Mouse (Mus musculus): ENCODE measurements around the gene Rps16.

Gene Rps16

GRCm38 (mm10) chr7:28347746-28348145 lies 2.7 kb upstream of the Rps16 start:
- DNase-seq (ENCODE audit: low spot score): peak; percentile 78

- no peak for DNase-seq (ENCODE audit: low spot score)
Observed at GRCm38 (mm10) chr7:28348601-28349000, 1.9 kb upstream of the Rps16 start.

- DNase-seq (ENCODE audit: low spot score): no peak
Observed at GRCm38 (mm10) chr7:28351676-28352191, 1.3 kb downstream of the Rps16 start.

- no peak for DNase-seq (ENCODE audit: low spot score)
Observed at GRCm38 (mm10) chr7:28353267-28353666, 2.8 kb downstream of the Rps16 start.

- no peak for DNase-seq (ENCODE audit: low spot score)
Observed at GRCm38 (mm10) chr7:28354113-28354581, 3.7 kb downstream of the Rps16 start.

GRCm38 (mm10) chr7:28354596-28354995 lies 4.1 kb downstream of the Rps16 start:
- no peak for DNase-seq (ENCODE audit: low spot score)

GRCm38 (mm10) chr7:28355221-28355620 lies 4.8 kb downstream of the Rps16 start:
- no peak for DNase-seq (ENCODE audit: low spot score)

GRCm38 (mm10) chr7:28356981-28357380 lies 6.5 kb downstream of the Rps16 start:
- DNase-seq (ENCODE audit: low spot score): peak; percentile 61

- no peak for DNase-seq (ENCODE audit: low spot score)
Observed at GRCm38 (mm10) chr7:28357984-28358383, 7.5 kb downstream of the Rps16 start.

GRCm38 (mm10) chr7:28358431-28358830 lies 8.0 kb downstream of the Rps16 start:
- no peak for DNase-seq (ENCODE audit: low spot score)

- no peak for DNase-seq (ENCODE audit: low spot score)
Observed at GRCm38 (mm10) chr7:28359854-28360253, 9.4 kb downstream of the Rps16 start.

- no peak for DNase-seq (ENCODE audit: low spot score)
Observed at GRCm38 (mm10) chr7:28360291-28360690, 9.8 kb downstream of the Rps16 start.

- no peak for DNase-seq (ENCODE audit: low spot score)
Observed at GRCm38 (mm10) chr7:28361647-28362341, 11.3 kb downstream of the Rps16 start.

GRCm38 (mm10) chr7:28362441-28363060 lies 12.1 kb downstream of the Rps16 start:
- no peak for DNase-seq (ENCODE audit: low spot score)

GRCm38 (mm10) chr7:28367663-28368275 lies 17.3 kb downstream of the Rps16 start:
- no peak for DNase-seq (ENCODE audit: low spot score)

GRCm38 (mm10) chr7:28368276-28368920 lies 17.9 kb downstream of the Rps16 start:
- no peak for DNase-seq (ENCODE audit: low spot score)

GRCm38 (mm10) chr7:28370051-28370450 lies 19.6 kb downstream of the Rps16 start:
- no peak for DNase-seq (ENCODE audit: low spot score)

- no peak for DNase-seq (ENCODE audit: low spot score)
Observed at GRCm38 (mm10) chr7:28370977-28371513, 20.6 kb downstream of the Rps16 start.

GRCm38 (mm10) chr7:28371514-28371989 lies 21.1 kb downstream of the Rps16 start:
- DNase-seq (ENCODE audit: low spot score): peak; percentile 51

GRCm38 (mm10) chr7:28372251-28373108 lies 22.0 kb downstream of the Rps16 start, which contains the start of gene Plekhg2:
Gene Plekhg2 (minus strand): TSS chr7:28372599.
- DNase-seq (ENCODE audit: low spot score): peak; percentile 98

GRCm38 (mm10) chr7:28373131-28373581 lies 22.7 kb downstream of the Rps16 start:
- DNase-seq (ENCODE audit: low spot score): peak; percentile 56

All from ovary, adult 18-20 months (tissue).